Mouse (Mus musculus) cerebellum, postnatal 36 days (tissue): ENCODE measurements around the gene Slc22a12.

Experiments used
- DNase-seq, 2 experiments: peaks; one replicate each; pipeline ENCODE4 v3.0.0; 2021 to 2022; ENCODE audit warnings: mixed read lengths in 2 of 2

Slc22a12 gene

DNA sequence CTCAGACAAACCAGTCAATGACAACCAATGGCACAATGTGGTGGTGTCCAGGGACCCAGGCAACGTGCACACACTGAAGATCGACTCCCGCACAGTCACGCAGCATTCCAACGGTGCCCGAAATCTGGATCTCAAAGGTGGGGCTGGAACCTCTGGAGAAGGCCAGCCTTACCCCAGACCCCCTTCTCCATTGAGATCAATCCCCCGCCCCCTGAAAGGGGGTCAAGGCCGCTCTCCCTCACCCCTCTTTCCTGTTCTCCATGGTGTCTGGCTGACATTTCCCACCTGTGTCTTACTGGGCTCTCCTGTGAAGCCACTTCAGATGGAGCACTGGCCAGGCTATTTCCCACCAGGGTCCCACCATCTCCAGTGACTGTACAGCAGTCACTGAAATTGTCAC, 51.3 kb downstream of the Slc22a12 start:
- DNase-seq = no peak

DNA sequence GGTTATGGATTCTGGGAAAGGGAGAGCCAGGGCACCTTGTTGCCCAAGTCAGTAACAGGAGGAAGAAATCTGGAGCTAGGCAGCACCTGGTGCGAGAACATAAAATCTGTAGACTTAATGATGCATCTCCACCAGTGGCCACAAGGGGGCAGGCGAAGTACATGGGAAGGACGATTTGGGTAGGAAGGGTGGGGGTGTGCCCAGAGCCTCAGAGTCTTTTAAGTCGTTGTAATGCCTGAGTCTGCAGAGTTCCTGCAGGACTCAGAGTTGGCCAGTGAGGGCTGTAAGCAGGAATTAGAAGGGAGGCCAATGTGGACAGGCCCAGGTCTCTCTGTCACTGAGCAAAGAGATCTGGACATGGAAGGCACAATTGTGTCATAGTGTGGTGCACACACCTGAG, 53.8 kb downstream of the Slc22a12 start:
- DNase-seq = peak; percentile 91 to 92
